Mouse (Mus musculus) left cerebral cortex, postnatal 25 days (tissue): Measurements from ENCODE around the gene Ppm1l. TPM values are rescaled to one million over a fixed set of nuclear protein-coding genes. Genes with fewer than 3 reads are reported as not detected.
"Not testable (repeated sequence)": the region's sequence is repeated elsewhere in the genome, so short reads cannot be mapped to it uniquely, and the experiment has no call there.

Experiments used
- DNase-seq, 2 experiments: peaks; one replicate each; pipeline ENCODE4 v3.0.0; 2022; ENCODE audit warnings: low spot score in 2 of 2, mixed read lengths in 1 of 2
- intact Hi-C: fragments of 180-260 bp; cut with DNase I; formaldehyde crosslinking; loops from one replicate; pipeline ENCODE4 v1.15.1; 2025
- total RNA-seq, 2 experiments: library from RNA; stranded (reverse); gene quantifications; 2 replicates each; pipeline ENCODE4 v1.2.3; 2021

Gene Ppm1l
- total RNA-seq, 2 experiments from 2014 or later, result 77.9 to 86.8 TPM

GRCm38 (mm10) chr3:69361487-69362349 is 45.1 kb downstream of the Ppm1l start:
- intact Hi-C loops, result no loop called here
- DNase-seq, result peak in 1 of 2 experiments; percentile 61

- intact Hi-C loops, result no loop called here
- no peak for DNase-seq
These were observed 45.7 kb downstream of the Ppm1l start for GRCm38 (mm10) chr3:69362350-69362790.

GRCm38 (mm10) chr3:69362906-69363305 is 46.2 kb downstream of the Ppm1l start:
- intact Hi-C loops, result no loop called here
- DNase-seq, result no peak

GRCm38 (mm10) chr3:69364151-69364550 is 47.5 kb downstream of the Ppm1l start:
- intact Hi-C loops, result no loop called here
- DNase-seq, result no peak

- intact Hi-C loops, result loop anchor here (5.0 kb wide), 2 partner anchors 51 to 99 kb away; partner anchors contain the start of gene Ppm1l
- peak in 1 of 2 experiments; percentile 31 for DNase-seq
These were observed 51.3 kb downstream of the Ppm1l start for GRCm38 (mm10) chr3:69367916-69368315.

- DNase-seq, result no peak
- intact Hi-C loops, result loop anchor here (5.0 kb wide), 1 partner anchor 110 kb away; no protein-coding TSS in a partner anchor
These were observed 56.1 kb downstream of the Ppm1l start for GRCm38 (mm10) chr3:69372731-69373130.

- intact Hi-C loops, result loop anchor here (5.0 kb wide), 1 partner anchor 109 kb away; no protein-coding TSS in a partner anchor
- peak; percentile 66 to 92 for DNase-seq
These were observed 57.1 kb downstream of the Ppm1l start for GRCm38 (mm10) chr3:69373544-69374306.

GRCm38 (mm10) chr3:69374538-69374937 is 57.9 kb downstream of the Ppm1l start:
- no peak for DNase-seq
- intact Hi-C loops, result loop anchor here (5.0 kb wide), 1 partner anchor 108 kb away; no protein-coding TSS in a partner anchor

GRCm38 (mm10) chr3:69374983-69375382 is 58.3 kb downstream of the Ppm1l start:
- intact Hi-C loops, result loop anchor here (5.0 kb wide), 1 partner anchor 107 kb away; no protein-coding TSS in a partner anchor
- no peak for DNase-seq

- no peak for DNase-seq
- intact Hi-C loops, result no loop called here
These were observed 64.6 kb downstream of the Ppm1l start for GRCm38 (mm10) chr3:69381213-69381612.

GRCm38 (mm10) chr3:69391834-69392233 is 75.2 kb downstream of the Ppm1l start:
- intact Hi-C loops, result loop anchor here (5.0 kb wide), 1 partner anchor 90 kb away; no protein-coding TSS in a partner anchor
- DNase-seq, result not testable (repeated sequence)

- DNase-seq, result no peak
- intact Hi-C loops, result loop anchor here (5.0 kb wide), 1 partner anchor 90 kb away; no protein-coding TSS in a partner anchor
These were observed 75.6 kb downstream of the Ppm1l start for GRCm38 (mm10) chr3:69392298-69392697.

GRCm38 (mm10) chr3:69393079-69393478 is 76.4 kb downstream of the Ppm1l start:
- intact Hi-C loops, result loop anchor here (5.0 kb wide), 1 partner anchor 89 kb away; no protein-coding TSS in a partner anchor
- DNase-seq, result no peak

GRCm38 (mm10) chr3:69393991-69394390 is 77.3 kb downstream of the Ppm1l start:
- no peak for DNase-seq
- intact Hi-C loops, result loop anchor here (5.0 kb wide), 1 partner anchor 88 kb away; no protein-coding TSS in a partner anchor

- intact Hi-C loops, result no loop called here
These were observed 78.4 kb downstream of the Ppm1l start for GRCm38 (mm10) chr3:69395084-69395483.

GRCm38 (mm10) chr3:69397733-69398132 is 81.1 kb downstream of the Ppm1l start:
- no peak for DNase-seq
- intact Hi-C loops, result no loop called here

More at GRCm38 (mm10) chr3:69395084-69395483, 78.4 kb downstream of the Ppm1l start:
- DNase-seq, result no peak

- intact Hi-C loops, result no loop called here
- no peak for DNase-seq
These were observed 82.7 kb downstream of the Ppm1l start for GRCm38 (mm10) chr3:69399336-69399735.

- no peak for DNase-seq
- intact Hi-C loops, result no loop called here
These were observed 86.5 kb downstream of the Ppm1l start for GRCm38 (mm10) chr3:69403196-69403595.

GRCm38 (mm10) chr3:69406210-69406895 is 89.7 kb downstream of the Ppm1l start:
- intact Hi-C loops, result no loop called here
- DNase-seq, result no peak
